Mouse (Mus musculus) cerebellum, adult 2 months (tissue): ENCODE data around the gene Rpl10-ps3.

ENCODE experiments used
- CTCF ChIP-seq: fragments of 200-500 bp; IDR thresholded peaks from 2 replicates; pipeline ENCODE4 v1.5.1; 2011; ENCODE audit warnings: low read depth, mild to moderate bottlenecking, control low read depth, low read length, moderate library complexity, borderline replicate concordance; ENCODE audit not compliant: insufficient read depth
- POLR2A ChIP-seq: fragments of 200-500 bp; IDR thresholded peaks from 2 replicates; pipeline ENCODE4 v1.6.1; 2011; ENCODE audit warnings: low read length, control low read depth, borderline replicate concordance; ENCODE audit not compliant: insufficient read depth

GRCm38 (mm10) chr9:50348256-50348655 lies 3.5 kb upstream of the Rpl10-ps3 start:
- TF ChIP-seq CTCF (no peak), POLR2A (no peak)
